Mouse (Mus musculus) kidney, adult 2 months (tissue): Measurements from ENCODE around the gene Nipa2. TPM values are rescaled to one million over a fixed set of nuclear protein-coding genes. Genes with fewer than 3 reads are reported as not detected.

Experiments used
- DNase-seq: peaks from one replicate; pipeline ENCODE4 v3.0.0; 2021
- H3K27ac ChIP-seq: fragments of 200-500 bp; 2 replicates; pipeline ENCODE4 v1.5.1; 2012; ENCODE audit warnings: low read depth, low read length, control low read depth, inconsistent platforms; ENCODE audit not compliant: insufficient read depth
- H3K27me3 ChIP-seq: fragments of 200-500 bp; replicated peaks from 2 replicates; pipeline ENCODE4 v1.6.1; 2012; ENCODE audit warnings: mild to moderate bottlenecking, moderate library complexity, low read length, inconsistent platforms; ENCODE audit not compliant: control insufficient read depth, insufficient read depth
- H3K36me3 ChIP-seq: fragments of 200-500 bp; 2 replicates; pipeline ENCODE4 v1.6.1; 2012; ENCODE audit warnings: mild to moderate bottlenecking, moderate library complexity, low read length, inconsistent platforms; ENCODE audit not compliant: control insufficient read depth, insufficient read depth
- H3K4me1 ChIP-seq: fragments of 200-500 bp; 2 replicates; pipeline ENCODE4 v1.6.1; 2011; ENCODE audit warnings: low read length; ENCODE audit not compliant: control insufficient read depth, insufficient read depth
- H3K4me3 ChIP-seq: fragments of 200-500 bp; 2 replicates; pipeline ENCODE4 v1.5.1; 2011; ENCODE audit warnings: mild to moderate bottlenecking, low read depth, low read length, control low read depth; ENCODE audit not compliant: insufficient read depth
- CTCF ChIP-seq: fragments of 200-500 bp; conservative IDR thresholded peaks from 2 replicates; pipeline ENCODE4 v1.5.1; 2011; ENCODE audit warnings: low read depth, mild to moderate bottlenecking, control low read depth, low read length, moderate library complexity, mixed read lengths; ENCODE audit not compliant: insufficient read depth, insufficient read length
- POLR2A ChIP-seq: fragments of 200-500 bp; IDR thresholded peaks from one replicate; pipeline ENCODE4 v1.6.1; 2011; ENCODE audit warnings: low read depth, low read length, control low read depth
- WGBS: fragments of 180-500 bp; shearing (Covaris S2); methylation state at CpG from one replicate; pipeline ENCODE4 v1.1.7; 2018; 5-methylcytosine and 5-hydroxymethylcytosine counted together
- polyA plus RNA-seq: library from polyadenylated mRNA; depleted of rRNA; stranded (reverse); fragments of >200 nt; gene quantifications from 2 replicates; pipeline ENCODE4 v1.2.3, GENCODE M21; 2012; rRNA removed

The Nipa2 gene
- 7.7 and 10.3 TPM in 2 replicates for polyA plus RNA-seq

DNA sequence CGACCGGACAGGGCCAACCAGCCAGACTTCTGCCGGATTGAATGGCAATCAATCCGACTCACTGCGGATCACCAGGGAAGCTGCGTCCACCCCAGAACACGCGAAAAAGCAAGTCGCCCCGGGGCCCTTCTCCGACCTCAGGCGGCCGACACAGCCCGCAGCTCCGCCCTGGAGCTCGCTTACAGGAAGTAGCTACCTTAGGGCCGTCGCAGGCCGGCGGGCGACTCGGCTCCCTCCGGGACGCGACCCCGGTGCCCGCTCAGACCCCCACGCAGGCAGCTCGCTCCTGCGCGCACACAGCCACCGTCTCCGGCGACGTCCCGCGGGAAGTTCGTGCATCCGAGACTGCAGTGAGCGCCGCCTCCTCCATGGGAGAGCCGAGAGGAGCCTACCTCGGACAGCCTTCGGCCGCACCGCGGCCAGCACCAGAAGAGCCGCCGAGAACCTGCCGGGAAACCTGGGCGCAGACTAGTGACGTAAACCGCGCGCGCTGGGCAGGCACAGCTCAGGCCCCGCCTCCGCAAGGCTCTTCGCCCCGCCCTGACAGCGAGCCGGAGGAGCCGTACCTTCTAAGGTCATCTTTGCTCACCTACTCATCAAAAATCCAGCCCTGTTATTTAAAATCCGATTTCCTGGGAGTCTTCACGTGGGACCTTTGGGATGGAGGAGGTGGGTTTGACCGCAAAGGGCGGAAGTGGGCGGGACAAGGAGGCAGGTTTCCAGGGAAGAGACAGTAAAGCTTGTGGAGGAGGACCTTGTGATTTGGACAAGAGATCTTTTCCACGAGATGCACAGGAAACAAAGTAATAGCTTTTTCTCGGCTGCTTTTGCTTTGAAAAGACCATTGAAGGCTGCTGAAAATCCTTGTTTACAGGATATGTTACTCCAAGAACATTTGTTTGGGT is at the start of gene Nipa2:
Nipa2 (minus strand) TSS at position 473 of the 905 bp plus-strand sequence.
- Histone ChIP-seq H3K27ac (peak within 1 kb of the TSS; percentile 94), H3K4me3 (peak within 1 kb of the TSS; percentile 91), H3K36me3 (no peaks in the 10 kb centered on the region), H3K27me3 (no peaks in the 10 kb centered on the region), H3K4me1 (peaks cover 3% of the 10 kb centered on the region; the same call in 1 of the 2 replicates)
- under 1% methylated on average over 70 of the region's 70 CpGs for WGBS
- TF ChIP-seq CTCF, result no peak
- peak; percentile 58 for TF ChIP-seq POLR2A
- peak; percentile 95 for DNase-seq

GRCm38 (mm10) chr7:56011018-56011333 is 48.7 kb upstream of the Nipa2 start:
- TF ChIP-seq CTCF, result no peak
- TF ChIP-seq POLR2A, result no peak
- Histone ChIP-seq H3K27me3 (no peaks in the 10 kb centered on the region), H3K36me3 (no peaks in the 10 kb centered on the region), H3K4me3 (no peak overlapping the region), H3K4me1 (0 out of 2 replicates have a peak, but pooled peaks cover 3% of the 10 kb centered on the region), H3K27ac (no peak overlapping the region)
- DNase-seq, result no peak

DNA sequence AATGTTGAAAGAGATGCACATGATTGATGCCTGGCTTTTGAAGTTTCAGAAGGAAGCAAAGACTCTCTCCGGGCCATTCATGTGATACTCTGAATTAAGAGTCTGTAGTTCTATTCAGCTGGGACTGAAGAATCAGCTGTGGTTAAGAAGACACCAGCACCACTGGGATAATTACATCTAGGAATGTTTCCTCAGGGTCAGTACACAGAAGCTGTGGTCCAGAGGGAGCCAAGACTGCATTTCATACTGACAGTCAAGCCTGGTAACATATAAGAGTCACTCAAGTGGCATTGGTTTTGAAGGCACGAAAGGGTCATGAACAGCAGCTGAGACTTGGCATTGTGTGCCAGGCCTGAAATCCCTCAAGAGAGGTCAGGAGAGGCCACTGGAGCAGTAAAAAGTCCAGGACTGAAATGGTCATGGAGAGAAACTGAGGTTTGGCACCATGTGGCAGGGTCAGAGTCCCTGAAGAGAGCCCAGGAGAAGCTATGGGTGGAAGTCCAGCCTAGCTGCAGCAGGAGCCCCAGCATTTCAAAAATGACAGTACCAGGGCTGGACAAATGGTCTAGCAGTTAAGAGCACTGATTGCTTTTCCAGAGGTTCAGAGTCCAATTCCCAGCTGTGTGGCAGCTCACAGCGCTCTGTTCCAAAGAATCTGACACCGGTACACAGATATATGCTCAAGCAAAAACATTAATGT is 48.2 kb upstream of the Nipa2 start:
- 42% methylated on average over 4 of the region's 4 CpGs for whole genome bisulfite sequencing
- Histone ChIP-seq H3K4me3 (no peak overlapping the region), H3K36me3 (no peaks in the 10 kb centered on the region), H3K4me1 (0 out of 2 replicates have a peak, but pooled peaks cover 3% of the 10 kb centered on the region), H3K27me3 (no peaks in the 10 kb centered on the region), H3K27ac (no peak overlapping the region)
- no peak for TF ChIP-seq POLR2A
- TF ChIP-seq CTCF, result no peak
- DNase-seq, result peak; percentile 46

DNA sequence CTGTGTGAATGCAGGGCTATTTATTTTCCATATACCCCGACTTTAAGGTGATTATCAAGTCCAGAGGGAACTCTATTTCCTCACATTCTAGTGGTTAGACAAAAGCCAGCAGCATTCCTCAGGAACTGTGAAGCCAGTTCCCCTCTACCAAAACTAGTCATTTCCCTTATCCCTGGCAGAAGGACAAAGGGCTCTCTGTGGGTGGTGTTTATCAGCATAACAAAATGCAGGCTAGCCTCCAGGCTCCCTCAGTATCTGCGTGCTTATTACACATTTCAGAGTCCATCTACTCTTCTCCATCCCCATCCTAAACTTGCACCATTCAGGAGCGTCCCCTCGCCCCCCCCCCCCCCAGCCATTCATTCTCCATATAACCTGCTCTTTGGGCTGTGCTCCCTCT is 36.7 kb upstream of the Nipa2 start:
- DNase-seq, result no peak
- Histone ChIP-seq H3K4me3 (no peak overlapping the region), H3K27ac (no peak overlapping the region), H3K36me3 (no peaks in the 10 kb centered on the region), H3K4me1 (no peaks in the 10 kb centered on the region), H3K27me3 (no peaks in the 10 kb centered on the region)
- TF ChIP-seq CTCF (no peak), POLR2A (no peak)
- WGBS, result 40% methylated on average over 4 of the region's 4 CpGs

DNA sequence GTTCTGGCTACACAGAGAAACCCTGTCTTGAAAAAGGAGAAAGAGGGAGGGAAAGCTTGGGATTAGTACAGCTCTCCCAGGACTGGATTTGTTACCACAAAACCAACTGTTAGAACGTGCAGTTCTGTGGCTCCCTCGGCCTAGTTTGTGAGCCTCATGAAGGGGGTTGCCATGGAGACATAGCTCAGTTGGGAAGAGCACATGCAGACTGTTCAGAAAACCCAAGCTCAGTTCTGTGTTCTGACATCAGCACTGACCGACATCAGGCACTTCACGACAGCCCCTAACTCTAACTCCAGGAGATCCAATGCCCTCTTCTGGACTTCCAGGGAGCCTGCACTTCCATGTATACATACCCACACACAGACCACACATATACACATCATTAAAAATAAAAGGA is 32.7 kb upstream of the Nipa2 start:
- H3K4me3 ChIP-seq, result no peak overlapping the region
- no peak overlapping the region for H3K27ac ChIP-seq
- H3K27me3 ChIP-seq, result no peaks in the 10 kb centered on the region
- WGBS, result 70% methylated on average over 4 of the region's 4 CpGs
- H3K4me1 ChIP-seq, result no peaks in the 10 kb centered on the region
- no peak for DNase-seq
- TF ChIP-seq POLR2A, result no peak
- no peak for TF ChIP-seq CTCF
- H3K36me3 ChIP-seq, result no peaks in the 10 kb centered on the region

GRCm38 (mm10) chr7:55991858-55992257 is 29.6 kb upstream of the Nipa2 start:
- 93% methylated on average over 7 of the region's 7 CpGs for WGBS
- Histone ChIP-seq H3K27ac (no peak overlapping the region), H3K4me1 (no peaks in the 10 kb centered on the region), H3K4me3 (no peak overlapping the region), H3K27me3 (no peaks in the 10 kb centered on the region), H3K36me3 (no peaks in the 10 kb centered on the region)
- DNase-seq, result no peak
- TF ChIP-seq POLR2A, result no peak
- TF ChIP-seq CTCF, result no peak

- no peaks in the 10 kb centered on the region; the same call in 1 of the 2 replicates for H3K4me1 ChIP-seq
- no peak overlapping the region for H3K27ac ChIP-seq
- H3K36me3 ChIP-seq, result no peaks in the 10 kb centered on the region
- DNase-seq, result peak; percentile 14
- H3K4me3 ChIP-seq, result no peak overlapping the region
- no peak for TF ChIP-seq POLR2A
- no peak for TF ChIP-seq CTCF
- 83% methylated on average over 3 of the region's 3 CpGs for WGBS
- no peaks in the 10 kb centered on the region for H3K27me3 ChIP-seq
Observed at GRCm38 (mm10) chr7:55991129-55991528, 28.9 kb upstream of the Nipa2 start.
